Mouse (Mus musculus) B cell, adult 2 months (primary cell): ENCODE data around the gene Zbtb21.
"Not testable (repeated sequence)": the region's sequence is repeated elsewhere in the genome, so short reads cannot be mapped to it uniquely, and the experiment has no call there.

Source experiments
- DNase-seq, 2 experiments: peaks; one replicate each; pipeline ENCODE4 v3.0.0; 2022

The Zbtb21 gene

DNA sequence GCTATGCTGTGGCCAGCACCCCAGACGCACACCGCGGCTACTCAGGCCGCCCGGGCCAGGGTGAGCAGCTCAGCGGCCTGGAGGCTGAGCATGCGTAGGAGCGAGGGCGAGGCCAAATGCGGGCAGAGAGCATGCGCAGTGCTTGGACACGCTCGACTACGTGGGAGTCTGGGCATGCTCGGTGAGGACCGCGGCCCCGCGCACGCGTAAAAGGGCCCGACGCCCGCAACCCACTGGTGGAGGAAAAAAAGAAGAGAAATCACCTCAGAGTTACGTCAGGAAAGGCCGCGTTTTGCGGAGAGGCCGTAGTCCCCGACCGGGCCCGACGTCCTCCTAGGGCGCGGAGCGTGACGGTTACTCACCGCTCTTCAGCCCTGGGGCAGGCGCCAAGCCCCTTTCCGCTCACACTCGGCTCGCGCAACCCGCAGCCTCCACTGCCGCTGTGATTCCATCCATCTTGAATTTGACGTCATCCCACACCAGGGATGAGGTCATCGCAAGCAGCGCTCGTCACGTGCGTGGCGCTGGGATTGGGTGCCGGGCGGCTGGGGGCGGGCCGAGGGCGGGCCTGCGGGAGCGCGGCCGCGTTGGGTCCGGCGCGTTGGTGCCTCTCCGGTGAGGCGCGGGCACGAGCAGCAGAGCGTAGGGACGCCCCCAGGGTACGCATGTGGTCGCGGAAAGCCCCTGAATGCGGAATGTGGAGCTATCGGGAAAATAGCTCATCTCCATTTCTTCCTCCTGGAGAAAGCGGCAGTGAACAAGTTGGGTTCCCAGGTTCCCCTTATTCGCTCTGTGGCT, at the start of gene Zbtb21, which contains the start of gene C2cd2:
Gene Zbtb21 (minus strand): TSS at position 472 of the 798 bp plus-strand sequence.
Gene C2cd2 (minus strand): TSS at position 448 of the 798 bp plus-strand sequence.
- DNase-seq, result peak; percentile 95

DNA sequence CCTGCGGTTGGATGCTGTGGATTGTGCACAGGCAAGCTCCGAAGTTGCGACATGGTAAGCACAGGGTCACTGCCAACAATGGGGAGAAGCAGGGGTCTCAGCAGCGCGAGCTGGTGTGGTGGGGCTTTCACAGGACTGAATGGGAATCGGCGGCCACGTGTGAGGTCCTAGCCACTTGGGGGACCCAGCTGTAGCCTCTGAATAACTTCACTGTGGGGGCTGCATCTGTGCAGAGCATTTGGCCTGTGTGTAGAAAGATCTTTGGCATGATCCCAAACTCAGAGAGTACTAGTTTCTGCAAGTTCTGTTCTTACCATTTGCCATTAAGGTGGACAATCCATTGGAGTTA, 34.9 kb upstream of the Zbtb21 start:
- DNase-seq, result not testable (repeated sequence)

DNA sequence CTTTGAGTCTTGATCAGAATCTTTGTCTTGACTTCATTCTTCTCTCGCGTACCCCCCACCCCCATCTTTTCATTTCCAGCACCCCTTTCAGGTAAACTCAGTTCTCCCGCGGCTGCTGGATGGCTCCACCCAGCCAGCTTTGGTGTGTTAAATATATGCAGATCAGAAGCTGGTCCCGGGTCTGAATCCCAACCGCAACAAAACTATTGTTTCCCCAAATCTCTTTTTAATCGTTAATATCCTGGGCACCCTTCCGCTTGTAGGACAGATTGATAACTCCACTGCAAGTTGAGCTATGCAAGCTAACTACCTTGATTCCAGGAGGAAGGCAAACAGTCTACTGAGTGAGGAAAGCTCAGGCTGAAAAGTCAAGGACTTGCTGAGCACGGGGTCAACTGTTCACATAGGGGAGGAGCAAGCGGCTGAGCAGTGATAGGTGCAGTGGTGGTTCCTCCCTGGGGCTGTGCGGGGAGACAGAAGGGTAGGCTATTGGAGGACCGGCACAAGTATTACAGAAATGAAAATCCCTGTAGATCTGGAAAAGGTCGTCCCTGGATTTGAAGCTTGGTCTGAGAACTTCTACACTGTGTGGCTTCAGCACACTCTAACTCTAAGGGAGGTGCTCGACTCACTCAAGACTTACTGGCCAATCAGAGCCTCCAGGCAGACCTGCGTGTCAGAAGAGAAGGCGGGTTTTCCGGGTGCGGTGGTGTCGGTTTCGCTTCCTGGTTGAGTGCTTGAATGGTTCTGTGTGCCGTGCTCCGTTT, 34.4 kb upstream of the Zbtb21 start, which contains the start of gene B230307C23Rik:
Gene B230307C23Rik (plus strand): TSS at position 700 of the 767 bp plus-strand sequence.
- DNase-seq, result peak; percentile 89 to 90

DNA sequence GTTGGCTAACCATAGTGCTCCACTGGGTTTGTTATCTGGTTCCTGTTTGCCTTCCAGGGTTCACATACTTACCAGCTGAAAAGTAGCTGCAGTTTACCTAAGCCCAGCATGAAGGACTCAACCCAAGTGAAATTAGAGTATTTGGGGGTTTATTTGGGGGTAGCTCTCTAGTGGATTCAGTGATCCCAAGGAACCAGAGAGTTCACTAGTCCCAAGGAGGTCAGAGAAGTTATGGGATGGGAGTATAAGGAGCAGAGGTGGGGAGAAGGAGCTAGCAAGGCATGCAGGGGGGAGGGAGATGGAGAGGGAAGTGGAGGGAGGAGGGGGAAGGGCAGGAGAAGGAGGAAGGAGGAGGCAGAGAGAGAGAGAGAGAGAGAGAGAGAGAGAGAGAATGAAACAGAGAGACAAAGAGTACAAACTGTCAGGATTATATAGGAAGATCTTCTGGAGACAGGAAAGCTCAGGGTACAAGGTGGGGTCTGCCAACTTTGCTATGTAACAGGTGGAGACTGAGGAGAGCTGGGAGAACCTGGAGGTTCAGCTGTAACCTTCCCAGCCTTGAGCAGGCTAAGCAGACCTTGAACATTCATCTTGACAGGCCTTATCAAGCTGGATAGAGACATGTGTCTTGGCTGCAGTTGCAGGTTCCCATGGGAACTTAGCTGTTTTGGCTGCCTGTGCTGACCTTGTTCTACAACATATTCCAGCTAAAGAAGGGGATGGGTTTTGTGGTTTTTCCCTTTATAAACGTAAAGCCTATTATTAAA, 33.6 kb upstream of the Zbtb21 start:
- DNase-seq, result no peak

DNA sequence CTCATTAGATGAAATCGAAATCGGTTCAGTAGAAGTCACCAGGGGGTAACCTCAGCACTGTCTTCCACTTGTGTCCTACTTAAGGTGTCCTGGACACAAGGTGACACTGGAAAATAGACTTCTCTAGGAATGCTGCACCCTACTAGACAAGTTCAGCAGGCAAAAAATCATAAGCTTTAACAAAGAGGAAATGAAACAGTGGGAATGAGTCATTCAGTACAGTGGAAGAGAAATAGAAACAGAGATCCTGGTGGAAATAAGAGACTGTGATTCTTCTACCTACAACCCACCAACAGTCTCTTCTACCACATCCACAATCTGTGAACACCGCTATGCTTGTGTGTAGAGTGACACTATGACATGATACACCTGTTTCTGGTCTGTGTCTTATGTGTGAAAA, 30.1 kb upstream of the Zbtb21 start:
- not testable (repeated sequence) for DNase-seq

DNA sequence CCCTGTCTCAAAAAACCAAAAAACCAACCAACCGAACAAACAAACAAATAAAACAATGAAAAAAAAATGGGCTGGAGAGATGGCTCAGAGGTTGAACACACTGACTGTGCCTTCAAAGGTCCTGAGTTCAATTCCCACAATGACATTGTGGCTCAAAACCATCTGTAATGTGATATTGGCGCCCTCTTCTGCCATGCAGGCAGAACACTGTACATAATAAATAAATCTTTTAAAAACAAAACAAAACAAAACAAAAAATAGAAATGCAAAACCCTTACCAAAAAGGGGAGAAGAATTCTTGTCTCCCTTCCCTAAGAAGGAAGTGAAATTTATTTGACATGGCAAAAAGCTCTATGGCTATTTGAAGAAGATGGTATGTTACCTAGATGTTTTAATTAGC, 29.1 kb upstream of the Zbtb21 start:
- DNase-seq, result no peak

DNA sequence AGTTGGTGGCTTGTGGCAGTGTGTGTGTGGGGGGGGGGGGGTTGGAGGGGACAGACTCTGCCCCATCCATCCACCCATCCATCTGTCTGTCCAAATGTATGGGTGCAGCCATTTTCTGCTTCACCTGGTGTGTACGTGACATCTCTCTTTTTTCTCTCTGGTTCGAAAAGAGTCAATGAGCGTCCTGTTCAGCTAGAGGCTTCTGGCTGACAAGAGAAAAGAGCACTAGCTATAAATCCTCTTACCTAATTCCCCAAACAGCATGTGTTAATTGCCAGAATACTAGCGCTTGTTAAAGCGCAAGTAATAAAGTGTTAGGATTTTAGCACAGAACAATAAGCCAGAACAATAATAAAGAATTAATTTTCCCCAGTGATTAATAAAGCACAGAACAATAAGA, 22.2 kb upstream of the Zbtb21 start:
- DNase-seq, result no peak

DNA sequence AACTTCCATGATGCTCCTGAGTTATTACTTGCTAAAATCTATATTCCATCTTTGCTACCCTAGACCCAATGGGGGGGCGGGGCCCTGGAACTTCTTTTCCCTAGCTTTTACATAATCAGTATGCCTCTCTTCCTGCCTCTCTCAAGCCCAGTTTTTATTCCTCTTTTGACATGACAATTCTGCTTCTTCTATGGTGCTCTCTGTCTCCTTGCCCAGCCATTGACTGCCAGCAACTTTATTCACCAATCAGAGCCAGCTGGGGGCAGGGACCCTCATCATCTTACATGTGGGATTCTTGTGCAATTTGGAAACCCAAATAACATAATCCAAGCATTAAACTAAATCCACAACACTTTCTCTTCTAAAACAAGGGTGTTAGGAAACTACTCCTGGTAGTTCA, 18.9 kb upstream of the Zbtb21 start:
- no peak for DNase-seq

DNA sequence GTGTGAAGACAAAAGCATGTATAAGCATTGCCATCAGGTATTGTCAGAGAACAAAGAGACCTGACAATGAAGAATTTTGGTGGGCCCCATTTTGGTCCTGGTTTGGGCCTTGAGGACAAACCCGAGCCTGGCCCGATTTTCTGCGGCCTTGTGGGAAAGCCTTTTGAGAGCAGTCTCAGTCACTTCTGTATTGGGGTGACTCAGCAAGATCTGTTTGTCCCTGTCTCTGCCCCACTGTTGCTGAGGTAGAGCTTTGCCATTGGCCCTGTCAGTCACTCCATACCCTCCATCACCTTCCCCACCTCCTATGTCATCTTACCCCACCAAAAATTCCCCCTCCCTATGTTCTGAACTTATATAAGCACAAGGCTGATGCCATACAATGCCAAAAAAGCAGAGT, 15.3 kb upstream of the Zbtb21 start:
- DNase-seq, result no peak

DNA sequence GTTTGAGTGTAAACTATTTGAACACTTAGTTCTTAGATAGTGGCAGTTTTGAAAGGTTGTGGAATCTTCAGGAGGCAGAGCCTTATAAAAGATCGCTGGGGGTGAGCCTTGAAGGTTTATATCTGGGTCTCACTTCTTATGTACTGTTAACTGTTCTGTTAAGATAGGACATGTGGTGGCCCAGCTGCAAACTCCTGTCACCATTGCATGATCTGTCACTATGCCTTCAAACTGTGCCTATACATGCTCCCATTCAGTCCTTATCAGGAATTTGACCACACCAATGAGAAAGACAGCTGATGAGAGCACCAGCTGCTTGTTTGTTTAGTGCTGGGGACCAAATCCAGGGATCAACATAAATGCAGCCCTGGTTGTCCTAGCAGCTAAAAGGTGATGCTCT, 14.9 kb upstream of the Zbtb21 start:
- no peak for DNase-seq

DNA sequence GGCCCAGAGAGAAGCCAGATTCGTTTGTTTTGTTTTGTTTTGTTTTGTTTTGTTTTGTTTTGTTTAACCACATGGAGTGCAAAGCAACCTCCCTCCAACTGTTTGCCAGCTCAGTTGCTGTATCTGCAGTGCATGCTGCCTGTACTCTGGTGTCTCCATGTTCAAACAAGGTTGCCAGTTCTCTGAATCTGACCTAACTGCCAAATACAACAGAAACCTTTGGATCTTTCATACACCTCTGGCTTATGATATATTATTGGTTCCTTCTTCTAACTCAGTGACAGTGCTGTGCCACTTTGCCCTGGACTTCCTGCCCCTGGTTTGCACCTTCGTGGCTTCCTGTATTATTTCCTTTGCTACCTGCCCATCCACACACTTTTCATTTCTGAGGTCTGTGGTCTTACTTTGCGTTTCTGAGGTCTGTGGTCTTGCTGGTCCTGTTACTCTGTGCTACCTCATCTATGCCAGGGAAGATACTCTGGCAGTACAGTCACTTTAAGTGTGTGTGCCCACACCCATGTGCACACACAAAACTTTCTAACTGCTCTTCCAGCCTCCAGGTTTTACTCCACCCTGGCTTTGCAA, 1.6 kb upstream of the Zbtb21 start:
- DNase-seq, result peak in 1 of 2 experiments; percentile 20

DNA sequence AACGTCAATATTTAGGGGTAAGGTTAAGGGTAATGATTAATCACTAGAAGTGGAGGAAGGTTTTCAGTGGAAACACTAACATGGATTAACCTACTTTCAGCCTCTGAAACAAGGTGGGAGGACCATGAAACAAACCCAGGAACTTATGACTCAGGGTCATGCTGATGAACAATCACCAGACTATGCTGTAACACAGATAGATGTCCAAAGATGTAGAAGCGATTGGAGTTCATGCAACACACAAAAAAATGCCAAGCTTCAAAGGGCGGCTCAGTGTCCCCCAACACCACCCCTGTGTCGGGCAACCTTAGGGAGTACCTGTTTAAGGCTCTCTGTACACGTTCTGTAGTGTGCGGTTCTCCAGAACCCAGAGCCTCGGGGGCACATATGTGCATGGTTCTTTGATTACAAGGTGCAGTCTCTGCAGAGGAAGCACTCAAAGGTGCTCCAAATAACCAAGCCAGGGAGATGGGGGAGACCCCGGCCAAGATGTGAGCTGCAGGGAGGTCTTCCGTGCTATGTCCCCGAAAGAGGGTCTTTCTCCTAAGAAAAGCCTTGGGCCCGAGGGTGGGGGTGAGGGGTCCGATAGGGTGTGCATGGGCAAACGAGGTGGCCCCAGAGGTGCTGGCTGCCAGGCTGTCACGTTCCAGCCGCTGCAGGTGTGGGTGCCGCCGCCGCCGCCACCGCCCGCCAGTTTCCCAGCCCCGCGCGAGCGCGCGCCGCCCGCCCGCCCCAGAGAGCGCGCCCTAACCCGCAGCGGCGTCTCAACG, 856 bp downstream of the Zbtb21 start:
- peak in 1 of 2 experiments; percentile 19 for DNase-seq

DNA sequence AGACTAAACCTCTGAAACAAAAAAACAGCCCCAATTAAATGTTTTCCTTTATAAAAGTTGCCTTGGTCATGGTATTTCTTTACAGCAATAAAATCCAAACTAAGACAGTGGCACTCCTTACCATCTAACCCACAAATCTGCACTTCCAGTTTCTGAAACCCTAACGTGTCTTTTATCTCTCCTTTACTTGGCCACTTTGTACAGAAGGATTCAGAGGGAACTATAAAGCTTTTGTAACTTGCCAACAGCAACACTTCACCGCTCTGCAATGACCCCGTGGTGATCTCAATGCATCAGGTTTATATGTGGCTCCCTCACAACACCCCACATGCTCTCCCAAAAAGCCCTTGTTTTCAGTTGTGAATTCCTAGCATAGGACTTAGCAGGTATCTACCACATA, 2.1 kb downstream of the Zbtb21 start:
- DNase-seq, result no peak

DNA sequence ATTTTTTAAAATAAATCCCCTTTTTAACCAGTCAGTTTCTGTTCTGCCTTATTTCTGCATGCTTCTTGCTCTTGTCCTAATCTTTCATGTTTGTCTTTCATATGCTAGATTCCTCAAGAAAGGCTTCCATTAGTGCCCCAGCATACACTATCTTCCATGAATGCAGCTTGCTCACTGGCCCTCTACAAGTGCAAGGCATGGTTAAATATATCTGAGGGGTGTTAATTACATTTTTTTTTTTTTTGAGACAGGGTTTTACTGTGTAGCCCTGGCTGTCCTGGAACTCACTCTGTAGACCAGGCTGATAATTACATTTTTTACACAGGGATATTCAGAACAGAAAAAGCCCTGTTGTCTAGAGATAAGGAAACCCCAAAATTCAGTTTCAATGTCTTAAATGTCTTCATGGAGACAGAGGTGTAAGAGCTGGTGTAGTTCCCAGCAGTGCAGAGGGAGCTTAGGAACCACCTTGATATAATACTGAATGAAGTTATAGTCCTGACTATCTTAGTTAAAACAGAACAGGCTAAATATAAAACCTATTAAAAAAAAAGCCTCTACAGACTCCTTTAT, 3.9 kb downstream of the Zbtb21 start:
- no peak for DNase-seq

DNA sequence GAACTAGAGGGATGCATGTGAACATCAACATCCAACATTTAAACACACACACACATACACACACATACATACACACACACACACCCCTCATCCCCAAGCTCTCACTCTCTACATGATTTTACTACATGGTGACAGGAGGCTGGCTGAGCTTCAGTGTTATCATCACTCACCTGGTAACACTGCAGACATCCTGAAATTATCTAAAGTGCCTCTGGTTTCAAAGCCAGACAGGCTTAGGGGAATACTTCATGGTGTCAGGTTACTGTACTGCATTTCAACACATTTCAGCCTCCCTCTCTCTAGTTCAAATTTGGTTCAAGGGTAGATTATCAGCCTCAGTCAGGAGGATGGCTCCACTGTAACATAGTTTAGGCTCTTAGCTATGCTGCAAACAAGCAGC, 4.8 kb downstream of the Zbtb21 start:
- DNase-seq, result no peak

DNA sequence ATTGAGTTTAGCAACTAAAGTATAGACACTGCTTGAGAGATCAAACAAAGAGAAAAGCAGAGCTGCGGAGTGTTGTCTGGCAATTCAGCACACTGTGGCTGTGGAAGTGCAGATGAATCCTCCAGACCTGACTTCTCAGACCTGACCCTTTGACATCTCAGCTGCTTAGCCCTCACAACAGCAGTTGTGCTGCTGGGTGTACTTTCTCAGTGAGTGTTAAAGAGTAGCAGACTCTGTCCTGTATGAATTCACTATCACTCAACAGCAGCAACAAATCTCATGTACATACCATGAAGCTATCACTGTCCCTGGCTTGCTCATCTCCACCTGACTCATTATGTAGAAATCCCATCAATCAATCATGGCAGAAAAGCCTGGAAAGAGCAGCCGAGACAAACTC, 6.4 kb downstream of the Zbtb21 start:
- no peak for DNase-seq

DNA sequence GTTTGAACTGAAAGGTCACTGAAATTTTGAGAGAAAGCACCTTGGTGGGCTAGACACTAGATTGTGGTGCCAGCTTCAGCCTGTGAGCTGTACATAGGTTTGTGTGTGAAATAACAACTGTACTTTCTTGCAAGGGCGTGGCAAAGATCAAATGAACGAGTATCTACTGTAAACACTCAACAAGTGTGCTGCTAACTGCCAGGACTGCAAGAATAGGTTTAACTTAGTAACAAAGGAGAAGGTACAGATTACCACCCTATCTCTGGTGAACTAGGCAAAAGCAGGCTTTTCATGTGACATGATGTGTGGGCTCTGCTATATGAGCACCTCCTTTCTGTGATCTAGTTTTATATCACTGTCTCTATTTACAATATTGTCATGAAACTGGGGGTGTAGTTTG, 9.1 kb downstream of the Zbtb21 start:
- DNase-seq, result no peak

DNA sequence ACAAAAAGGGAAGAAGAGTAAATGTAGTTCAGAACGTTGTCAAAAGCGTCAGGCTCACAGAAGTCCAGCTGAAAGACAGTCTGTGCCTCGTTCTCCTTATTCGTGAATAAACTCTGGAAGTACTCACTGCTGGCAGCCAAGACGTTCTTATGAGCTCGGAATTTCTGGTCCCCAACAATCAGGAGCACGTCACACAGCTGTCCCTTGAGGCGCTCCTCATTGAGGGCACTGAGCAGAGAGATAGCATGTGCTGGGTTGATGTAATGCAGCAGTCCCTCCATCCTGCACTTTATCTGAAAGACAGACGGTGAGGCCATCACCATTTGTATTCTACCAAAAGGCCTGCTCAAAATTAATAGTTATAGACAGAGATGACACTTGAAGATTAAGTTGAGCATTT, 9.6 kb downstream of the Zbtb21 start:
- DNase-seq, result no peak

DNA sequence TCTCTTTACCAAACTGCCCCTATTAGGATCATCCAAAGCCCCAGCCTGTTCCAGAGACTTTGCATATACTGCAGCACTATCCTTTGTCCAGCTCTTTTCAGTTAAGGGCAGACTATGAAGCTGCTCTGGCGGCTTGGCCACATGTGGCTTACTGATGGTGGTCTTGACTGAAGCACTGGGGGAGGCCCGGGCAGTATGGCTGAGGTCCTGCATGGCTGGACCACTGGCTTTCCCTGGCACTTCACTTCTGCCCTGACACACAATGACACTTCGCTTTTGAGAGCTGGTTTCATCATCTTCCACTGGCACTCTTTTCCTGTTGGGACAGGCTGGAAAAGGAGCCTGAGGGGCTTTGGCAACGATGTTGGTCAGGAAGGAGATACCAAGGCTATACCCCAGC, 10.1 kb downstream of the Zbtb21 start:
- DNase-seq, result no peak

DNA sequence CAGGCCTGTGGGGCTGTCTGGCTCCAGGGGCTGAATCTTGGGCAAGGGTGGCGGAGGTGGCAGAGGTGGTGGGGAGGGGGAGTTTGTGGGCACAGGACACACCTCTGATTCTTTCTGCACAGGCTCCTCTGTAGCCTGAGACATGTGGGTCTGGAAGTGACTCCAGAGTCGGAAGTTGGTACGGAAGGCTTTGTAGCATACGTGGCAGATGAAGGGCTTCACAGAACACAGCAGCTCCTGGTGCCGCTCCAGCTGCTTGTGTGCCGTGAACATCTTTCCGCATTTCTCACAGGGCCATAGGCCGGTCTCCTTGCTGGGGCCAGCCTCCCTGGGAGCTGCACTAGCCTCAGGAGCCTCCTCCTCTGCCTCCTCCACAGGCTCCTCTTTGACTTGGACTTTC, 12.4 kb downstream of the Zbtb21 start:
- DNase-seq, result no peak

DNA sequence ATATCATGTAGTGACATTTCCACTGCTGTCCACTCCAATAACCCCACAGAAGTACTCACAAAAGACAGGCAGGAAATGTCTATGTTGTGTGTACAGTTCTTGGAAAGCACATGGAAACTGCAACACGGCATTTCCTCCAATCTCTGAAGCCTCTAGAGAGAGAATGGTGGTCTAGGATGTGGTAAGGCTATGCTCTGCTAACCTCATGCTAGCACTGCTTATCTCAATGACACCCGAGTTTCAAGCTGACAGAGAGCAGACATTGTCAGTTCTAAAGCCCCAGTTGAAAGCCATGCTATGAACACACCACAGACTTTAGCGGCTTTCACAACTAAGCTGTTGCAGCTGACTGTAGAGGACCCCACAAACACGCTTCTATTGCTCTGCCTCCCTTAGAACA, 13.6 kb downstream of the Zbtb21 start:
- peak; percentile 27 to 38 for DNase-seq

DNA sequence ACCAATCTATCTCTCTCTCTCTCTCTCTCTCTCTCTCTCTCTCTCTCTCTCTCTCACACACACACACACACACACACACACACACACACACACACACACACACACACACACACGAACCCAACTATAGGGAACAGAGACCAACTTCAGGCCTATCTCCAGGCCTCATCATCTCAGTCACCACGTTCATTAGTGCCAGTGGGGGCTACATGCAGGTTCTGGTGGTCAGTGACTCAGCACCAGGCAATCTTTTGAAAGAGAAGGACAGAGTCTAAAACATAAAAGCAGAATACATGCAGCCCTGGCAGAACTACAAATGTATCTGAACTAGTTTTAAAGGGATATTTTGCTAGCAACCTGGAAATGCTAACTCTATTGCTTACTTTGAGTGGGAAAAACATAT, 15.4 kb downstream of the Zbtb21 start:
- not testable (repeated sequence) for DNase-seq
